Mouse (Mus musculus): ENCODE measurements around the gene Gpam. TPM values are rescaled to one million over a fixed set of nuclear protein-coding genes. Genes with fewer than 3 reads are reported as not detected.
"Not testable (repeated sequence)": the region's sequence is repeated elsewhere in the genome, so short reads cannot be mapped to it uniquely, and the experiment has no call there.

The Gpam gene
- total and polyA plus RNA-seq, 3 experiments = 10.3 to 26.7 (median 24.8) TPM

DNA sequence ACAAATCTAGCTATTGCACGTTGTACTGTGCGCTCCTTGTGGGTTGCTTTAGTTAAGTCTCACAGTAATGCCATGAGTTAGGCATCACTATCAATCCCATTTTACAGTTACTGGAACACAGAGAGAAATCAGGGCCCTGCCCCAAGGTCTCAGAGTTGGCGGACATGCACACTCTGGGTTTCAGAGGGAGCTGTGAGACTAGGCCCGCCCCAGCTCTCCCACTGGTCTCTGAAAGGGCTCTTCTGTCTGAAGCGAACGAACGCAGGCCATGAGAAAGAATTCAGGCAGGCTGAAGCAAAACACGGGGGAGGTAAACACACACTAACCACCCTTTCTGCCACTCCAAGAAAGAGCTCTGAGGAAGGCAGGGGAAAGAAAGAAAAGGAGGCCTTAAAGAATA, 31.6 kb upstream of the Gpam start:
- H3K27me3 ChIP-seq (ENCODE audit: insufficient read depth, low read length) = peaks cover 5% of the 10 kb centered on the region; the same call in 1 of the 2 replicates
- TF ChIP-seq GATA2 (IDR thresholded peaks at IDR 0.05; ENCODE audit: borderline replicate concordance, low read depth, low read length) = no peak
- TF ChIP-seq POLR2AphosphoS5 (IDR thresholded peaks at IDR 0.05; ENCODE audit: insufficient replicate concordance, low read depth, low read length) = no peak
- no peak for TF ChIP-seq TAL1 (conservative IDR thresholded peaks at IDR 0.05; ENCODE audit: low read depth, low read length)
- no peak for TF ChIP-seq CTCF (IDR thresholded peaks at IDR 0.05; ENCODE audit: low read depth, low read length)
- no peak for TF ChIP-seq GATA1 (IDR thresholded peaks at IDR 0.05; ENCODE audit: borderline replicate concordance, low read length)
- ATAC-seq (ENCODE audit: extremely low read depth, insufficient number of reproducible peaks, low FRiP score, poor library complexity, severe bottlenecking) = no peak
- no peaks in the 10 kb centered on the region for H3K4me1 ChIP-seq (ENCODE audit: insufficient read depth, low read depth, low read length)
- H3K9me3 ChIP-seq (replicated peaks) = no peaks in the 10 kb centered on the region
- no peak overlapping the region for H3K4me3 ChIP-seq (ENCODE audit: low read depth, low read length)
- H3K36me3 ChIP-seq (replicated peaks) = no peaks in the 10 kb centered on the region
- DNase-seq (ENCODE audit: low spot score) = no peak

DNA sequence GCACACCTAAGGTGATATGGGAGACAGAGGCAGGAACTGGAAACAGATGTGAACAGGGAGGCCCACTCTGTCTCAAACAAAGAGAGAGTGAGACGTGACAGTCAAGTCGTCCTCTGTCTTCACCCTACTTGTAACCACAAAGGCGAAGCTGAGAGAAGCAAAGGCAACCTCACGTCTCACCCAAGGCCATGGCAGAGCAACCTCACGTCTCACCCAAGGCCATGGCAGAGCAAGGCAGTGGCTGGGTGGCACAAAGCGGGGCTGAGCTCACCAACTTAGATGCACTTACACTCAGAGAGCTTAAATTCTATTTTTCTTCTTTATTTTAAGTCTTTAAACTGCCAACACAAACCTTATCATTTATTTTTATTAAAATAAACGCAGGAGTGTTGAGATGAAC, 30.0 kb upstream of the Gpam start:
- ATAC-seq (ENCODE audit: extremely low read depth, insufficient number of reproducible peaks, low FRiP score, poor library complexity, severe bottlenecking) = no peak
- TF ChIP-seq POLR2AphosphoS5 (IDR thresholded peaks at IDR 0.05; ENCODE audit: insufficient replicate concordance, low read depth, low read length) (no peak), GATA1 (IDR thresholded peaks at IDR 0.05; ENCODE audit: borderline replicate concordance, low read length) (no peak), CTCF (IDR thresholded peaks at IDR 0.05; ENCODE audit: low read depth, low read length) (no peak), TAL1 (conservative IDR thresholded peaks at IDR 0.05; ENCODE audit: low read depth, low read length) (no peak), GATA2 (IDR thresholded peaks at IDR 0.05; ENCODE audit: borderline replicate concordance, low read depth, low read length) (no peak)
- no peak overlapping the region for H3K4me3 ChIP-seq (ENCODE audit: low read depth, low read length)

DNA sequence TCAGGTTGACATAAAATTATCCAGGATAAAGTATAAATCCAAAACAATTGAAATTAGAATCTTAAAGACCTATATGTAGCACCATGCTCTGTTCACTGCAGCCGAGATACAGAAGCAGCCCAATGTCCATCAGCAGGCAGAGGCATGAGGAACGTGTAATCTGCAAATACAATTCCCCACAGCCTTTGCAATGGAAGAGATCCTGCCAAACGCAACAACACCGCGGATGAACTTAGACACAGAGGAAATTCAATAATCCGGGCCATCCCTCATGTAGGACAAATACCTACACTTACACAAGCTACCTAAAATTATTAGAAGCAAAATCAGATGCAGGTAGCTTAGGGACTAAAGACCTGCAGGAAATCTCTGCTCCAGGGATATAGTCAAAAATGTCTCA, 25.9 kb upstream of the Gpam start:
- no peaks in the 10 kb centered on the region for H3K4me1 ChIP-seq (ENCODE audit: insufficient read depth, low read depth, low read length)
- no peak for ATAC-seq (ENCODE audit: extremely low read depth, insufficient number of reproducible peaks, low FRiP score, poor library complexity, severe bottlenecking)

More for the DNA sequence above, 30.0 kb upstream of the Gpam start:
- Histone ChIP-seq H3K4me1 (ENCODE audit: insufficient read depth, low read depth, low read length) (no peaks in the 10 kb centered on the region), H3K36me3 (replicated peaks) (no peaks in the 10 kb centered on the region), H3K27me3 (ENCODE audit: insufficient read depth, low read length) (peaks cover 5% of the 10 kb centered on the region; the same call in 1 of the 2 replicates), H3K9me3 (replicated peaks) (no peaks in the 10 kb centered on the region)
- DNase-seq (ENCODE audit: low spot score) = no peak

DNA sequence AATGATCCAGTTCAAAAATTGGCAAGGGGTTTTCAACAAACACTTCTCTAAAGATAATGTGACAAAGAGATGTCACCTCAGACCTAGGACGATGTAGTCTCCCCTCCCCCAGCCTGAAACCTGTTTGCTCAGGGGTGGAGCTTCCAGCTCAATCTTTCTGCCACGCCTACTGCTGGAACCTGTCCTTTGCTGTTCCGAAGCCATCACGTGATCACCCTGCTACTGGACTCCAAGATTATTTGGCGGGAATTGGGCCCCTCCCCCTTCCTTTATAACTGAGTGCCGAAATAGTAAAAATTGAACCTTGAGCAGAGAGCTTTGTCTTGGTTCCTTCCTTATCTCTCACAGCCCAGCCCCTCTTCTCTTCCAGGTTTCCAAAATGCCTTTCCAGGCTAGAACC, 25.2 kb upstream of the Gpam start:
- not testable (repeated sequence) for H3K4me3 ChIP-seq (ENCODE audit: low read depth, low read length); DNase-seq (ENCODE audit: low spot score); H3K4me1 ChIP-seq (ENCODE audit: insufficient read depth, low read depth, low read length); H3K36me3 ChIP-seq (replicated peaks); H3K9me3 ChIP-seq (replicated peaks); ATAC-seq (ENCODE audit: extremely low read depth, insufficient number of reproducible peaks, low FRiP score, poor library complexity, severe bottlenecking)
- peaks cover 12% of the 10 kb centered on the region for H3K27me3 ChIP-seq (ENCODE audit: insufficient read depth, low read length)

More for the DNA sequence above, 25.9 kb upstream of the Gpam start:
- H3K27me3 ChIP-seq (ENCODE audit: insufficient read depth, low read length) = peaks cover 10% of the 10 kb centered on the region
- H3K4me3 ChIP-seq (ENCODE audit: low read depth, low read length) = no peak overlapping the region
- H3K9me3 ChIP-seq (replicated peaks) = no peaks in the 10 kb centered on the region
- no peak for DNase-seq (ENCODE audit: low spot score)
- H3K36me3 ChIP-seq (replicated peaks) = no peaks in the 10 kb centered on the region
- TF ChIP-seq GATA2 (IDR thresholded peaks at IDR 0.05; ENCODE audit: borderline replicate concordance, low read depth, low read length) = no peak
- no peak for TF ChIP-seq TAL1 (conservative IDR thresholded peaks at IDR 0.05; ENCODE audit: low read depth, low read length)
- no peak for TF ChIP-seq GATA1 (IDR thresholded peaks at IDR 0.05; ENCODE audit: borderline replicate concordance, low read length)
- TF ChIP-seq POLR2AphosphoS5 (IDR thresholded peaks at IDR 0.05; ENCODE audit: insufficient replicate concordance, low read depth, low read length) = no peak
- TF ChIP-seq CTCF (IDR thresholded peaks at IDR 0.05; ENCODE audit: low read depth, low read length) = no peak

DNA sequence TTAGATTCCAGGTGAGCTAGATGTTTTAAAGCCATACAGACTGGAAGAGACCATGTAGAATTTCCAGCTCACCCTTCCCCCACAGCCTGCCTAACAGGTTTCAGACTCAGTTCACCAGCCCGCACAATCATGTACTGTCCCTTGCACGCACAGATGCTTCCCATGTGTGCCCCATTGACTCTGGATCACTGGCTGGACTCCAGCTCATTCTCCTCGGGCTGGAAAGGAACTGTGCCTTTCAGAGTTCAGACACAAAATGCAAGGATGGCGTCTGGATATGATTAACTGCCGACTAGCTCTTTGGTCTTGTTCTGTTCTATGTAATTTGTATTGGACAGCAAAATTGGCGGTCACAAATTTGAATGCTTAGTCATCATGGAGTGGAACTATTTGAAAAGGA, 22.6 kb upstream of the Gpam start:
- H3K4me1 ChIP-seq (ENCODE audit: insufficient read depth, low read depth, low read length) = no peaks in the 10 kb centered on the region
- H3K4me3 ChIP-seq (ENCODE audit: low read depth, low read length) = no peak overlapping the region
- TF ChIP-seq GATA2 (IDR thresholded peaks at IDR 0.05; ENCODE audit: borderline replicate concordance, low read depth, low read length) (no peak), TAL1 (conservative IDR thresholded peaks at IDR 0.05; ENCODE audit: low read depth, low read length) (no peak), CTCF (IDR thresholded peaks at IDR 0.05; ENCODE audit: low read depth, low read length) (no peak), GATA1 (IDR thresholded peaks at IDR 0.05; ENCODE audit: borderline replicate concordance, low read length) (no peak), POLR2AphosphoS5 (IDR thresholded peaks at IDR 0.05; ENCODE audit: insufficient replicate concordance, low read depth, low read length) (no peak)
- H3K9me3 ChIP-seq (replicated peaks) = no peaks in the 10 kb centered on the region
- DNase-seq (ENCODE audit: low spot score) (no peak), ATAC-seq (ENCODE audit: extremely low read depth, insufficient number of reproducible peaks, low FRiP score, poor library complexity, severe bottlenecking) (no peak)
- H3K27me3 ChIP-seq (ENCODE audit: insufficient read depth, low read length) = peaks cover 16% of the 10 kb centered on the region
- H3K36me3 ChIP-seq (replicated peaks) = no peaks in the 10 kb centered on the region

DNA sequence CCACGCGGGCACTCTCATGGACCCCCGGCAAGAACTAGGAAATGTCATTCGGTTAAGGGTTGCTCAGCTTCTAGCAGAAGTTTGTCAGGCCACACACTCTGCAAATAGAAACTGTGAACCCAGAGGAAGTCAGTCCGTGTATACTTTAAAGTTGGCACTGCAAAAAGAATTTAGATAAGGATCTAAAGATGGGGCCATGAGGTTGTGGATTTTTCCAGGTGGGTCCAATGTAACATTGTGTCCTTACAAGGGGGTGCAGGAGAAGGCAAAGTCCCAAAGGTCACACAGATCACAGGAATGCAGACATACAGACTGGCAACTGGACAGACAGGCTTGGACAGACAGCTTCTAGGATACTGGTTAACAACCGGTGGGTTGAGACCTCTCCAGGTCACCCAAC, 21.1 kb upstream of the Gpam start:
- no peaks in the 10 kb centered on the region for H3K4me1 ChIP-seq (ENCODE audit: insufficient read depth, low read depth, low read length)
- H3K4me3 ChIP-seq (ENCODE audit: low read depth, low read length) = no peak overlapping the region
- H3K36me3 ChIP-seq (replicated peaks) = no peaks in the 10 kb centered on the region
- no peak for TF ChIP-seq GATA1 (IDR thresholded peaks at IDR 0.05; ENCODE audit: borderline replicate concordance, low read length)
- no peak for TF ChIP-seq TAL1 (conservative IDR thresholded peaks at IDR 0.05; ENCODE audit: low read depth, low read length)
- no peak for TF ChIP-seq POLR2AphosphoS5 (IDR thresholded peaks at IDR 0.05; ENCODE audit: insufficient replicate concordance, low read depth, low read length)
- TF ChIP-seq GATA2 (IDR thresholded peaks at IDR 0.05; ENCODE audit: borderline replicate concordance, low read depth, low read length) = no peak
- no peak for TF ChIP-seq CTCF (IDR thresholded peaks at IDR 0.05; ENCODE audit: low read depth, low read length)
- ATAC-seq (ENCODE audit: extremely low read depth, insufficient number of reproducible peaks, low FRiP score, poor library complexity, severe bottlenecking) = no peak
- no peaks in the 10 kb centered on the region for H3K9me3 ChIP-seq (replicated peaks)
- peaks cover 23% of the 10 kb centered on the region for H3K27me3 ChIP-seq (ENCODE audit: insufficient read depth, low read length)
- DNase-seq (ENCODE audit: low spot score) = no peak

DNA sequence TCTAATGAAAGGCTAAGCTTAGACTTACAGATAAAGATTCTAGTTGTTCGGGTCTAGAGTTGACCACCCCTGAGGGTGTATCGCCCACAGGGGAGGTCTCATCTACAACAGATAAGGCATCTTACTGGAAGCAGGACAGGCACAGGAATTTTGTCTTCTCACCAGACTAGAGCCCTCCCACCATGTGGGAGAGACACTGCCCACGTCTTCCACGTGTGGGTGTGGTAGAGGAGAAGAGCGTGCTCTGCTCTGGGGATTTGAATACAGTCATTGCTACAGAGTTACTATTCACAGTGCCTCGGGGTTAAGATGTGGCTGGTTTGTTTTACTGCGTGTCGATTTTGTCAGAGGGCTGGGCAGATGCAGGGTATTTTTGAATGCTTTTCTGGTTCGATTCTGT, 20.5 kb upstream of the Gpam start:
- no peaks in the 10 kb centered on the region for H3K36me3 ChIP-seq (replicated peaks)
- no peak for DNase-seq (ENCODE audit: low spot score)
- ATAC-seq (ENCODE audit: extremely low read depth, insufficient number of reproducible peaks, low FRiP score, poor library complexity, severe bottlenecking) = no peak

More for the DNA sequence above, 20.5 kb upstream of the Gpam start:
- TF ChIP-seq GATA2 (IDR thresholded peaks at IDR 0.05; ENCODE audit: borderline replicate concordance, low read depth, low read length) = no peak
- TF ChIP-seq GATA1 (IDR thresholded peaks at IDR 0.05; ENCODE audit: borderline replicate concordance, low read length) = no peak
- TF ChIP-seq CTCF (IDR thresholded peaks at IDR 0.05; ENCODE audit: low read depth, low read length) = no peak
- no peak for TF ChIP-seq POLR2AphosphoS5 (IDR thresholded peaks at IDR 0.05; ENCODE audit: insufficient replicate concordance, low read depth, low read length)
- TF ChIP-seq TAL1 (conservative IDR thresholded peaks at IDR 0.05; ENCODE audit: low read depth, low read length) = no peak
- Histone ChIP-seq H3K4me1 (ENCODE audit: insufficient read depth, low read depth, low read length) (no peaks in the 10 kb centered on the region), H3K27me3 (ENCODE audit: insufficient read depth, low read length) (peaks cover 23% of the 10 kb centered on the region), H3K9me3 (replicated peaks) (no peaks in the 10 kb centered on the region), H3K4me3 (ENCODE audit: low read depth, low read length) (no peak overlapping the region)

Measured in G1E (cell line).